Mouse (Mus musculus) T-helper 1 cell (primary cell): ENCODE data around the gene Slc4a10.

Source experiments
- in situ Hi-C: fragments of 300-600 bp; cut with MboI, MseI; formaldehyde crosslinking; loops from one replicate; pipeline ENCODE4 v1.15.1; 2025; ENCODE audit warnings: high pct_unique_total_duplicates

The Slc4a10 gene

DNA sequence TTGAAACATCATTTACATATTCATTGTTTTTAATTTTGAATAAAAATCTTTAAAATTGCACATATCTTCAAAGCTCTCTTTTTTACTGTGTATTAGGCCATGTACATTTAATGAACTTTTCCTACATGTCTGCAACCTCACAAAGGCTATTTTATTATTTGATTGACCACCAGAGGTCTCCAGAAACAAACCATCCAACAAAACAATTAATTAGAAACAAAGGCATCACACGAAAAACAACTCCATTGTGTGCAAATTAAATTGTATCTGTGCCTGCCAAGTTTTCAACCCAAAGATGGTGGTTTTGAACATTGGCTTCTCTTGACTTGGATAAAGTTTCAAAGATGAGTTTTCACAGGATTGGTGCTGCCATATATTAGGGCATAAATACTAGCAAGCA is 300.5 kb downstream of the Slc4a10 start:
- in situ Hi-C loops: no loop called here

DNA sequence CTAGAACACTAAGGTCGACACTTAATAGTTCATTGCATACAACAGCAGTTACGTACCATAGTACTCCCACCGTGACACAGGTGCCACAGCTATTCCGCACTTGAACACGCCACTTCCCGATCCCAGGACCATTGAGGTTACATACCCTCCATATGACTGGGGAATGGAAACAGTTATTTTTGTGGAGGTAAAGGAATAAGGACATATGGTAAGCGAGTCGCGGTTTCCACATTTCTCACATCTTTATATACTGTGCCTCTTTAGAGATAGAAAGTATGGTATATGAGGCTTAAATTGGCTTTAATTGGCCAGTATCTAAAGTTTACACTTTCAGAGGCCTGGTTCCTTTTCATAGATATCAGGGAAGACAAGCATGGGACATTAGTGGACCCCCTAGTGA is 301.5 kb downstream of the Slc4a10 start:
- in situ Hi-C loops: no loop called here

DNA sequence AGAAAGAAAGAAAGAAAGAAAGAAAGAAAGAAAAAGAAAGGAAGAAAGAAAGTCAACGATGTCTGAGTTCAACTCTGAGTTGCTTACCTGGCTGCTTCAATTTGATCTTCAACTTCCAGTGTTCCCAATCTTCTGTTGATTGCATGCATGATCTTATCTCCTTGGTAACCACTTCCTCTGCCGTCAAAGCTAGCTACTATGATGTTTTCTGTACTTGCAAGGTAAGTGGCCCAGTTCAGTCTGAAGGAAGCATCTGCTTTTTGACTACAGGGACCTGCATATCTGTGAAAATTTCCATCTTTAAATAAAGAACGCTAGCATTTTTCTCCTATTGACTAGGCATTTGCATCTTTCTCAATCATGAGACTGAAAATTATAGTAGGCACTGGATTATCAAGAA is 305.8 kb downstream of the Slc4a10 start:
- in situ Hi-C loops: no loop called here

DNA sequence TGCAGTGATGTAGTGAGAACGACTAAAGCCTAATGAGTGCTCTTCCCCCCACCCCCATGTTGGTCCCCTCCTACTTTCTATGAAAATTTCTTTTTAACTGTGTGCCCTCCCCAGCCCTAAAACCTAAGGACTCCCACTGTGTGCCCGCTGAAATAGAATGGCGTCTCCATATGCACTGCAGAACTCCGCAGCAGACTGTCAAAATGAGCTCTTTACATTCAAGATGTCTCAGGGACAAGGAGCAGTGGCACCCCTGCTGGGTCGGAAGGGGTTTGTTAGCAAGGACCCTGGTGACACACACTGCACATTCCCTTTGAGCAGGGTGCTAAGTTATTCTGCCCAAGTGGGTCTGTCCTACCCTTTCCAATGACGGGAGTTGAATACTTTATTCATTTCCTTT is 309.5 kb downstream of the Slc4a10 start:
- in situ Hi-C loops: no loop called here

DNA sequence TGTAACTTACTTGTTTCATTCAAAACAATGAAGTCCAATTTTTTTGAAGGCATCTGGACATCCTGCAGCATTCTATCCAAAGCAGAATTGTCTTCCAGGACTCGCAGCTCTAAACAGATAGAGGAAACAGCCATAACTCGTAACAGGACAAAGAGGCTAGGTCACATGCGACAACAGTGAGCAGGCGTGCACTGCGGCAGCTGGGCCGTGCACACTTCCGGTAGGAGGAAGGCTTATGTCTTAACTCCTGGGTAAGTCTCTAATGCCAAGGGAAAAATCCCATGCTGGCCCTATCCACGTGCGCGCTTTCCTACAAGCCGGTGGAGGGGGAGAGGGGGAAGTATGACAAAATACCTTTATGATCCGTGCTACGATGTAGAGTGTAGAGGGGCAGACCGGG is 310.3 kb downstream of the Slc4a10 start:
- in situ Hi-C loops: no loop called here

DNA sequence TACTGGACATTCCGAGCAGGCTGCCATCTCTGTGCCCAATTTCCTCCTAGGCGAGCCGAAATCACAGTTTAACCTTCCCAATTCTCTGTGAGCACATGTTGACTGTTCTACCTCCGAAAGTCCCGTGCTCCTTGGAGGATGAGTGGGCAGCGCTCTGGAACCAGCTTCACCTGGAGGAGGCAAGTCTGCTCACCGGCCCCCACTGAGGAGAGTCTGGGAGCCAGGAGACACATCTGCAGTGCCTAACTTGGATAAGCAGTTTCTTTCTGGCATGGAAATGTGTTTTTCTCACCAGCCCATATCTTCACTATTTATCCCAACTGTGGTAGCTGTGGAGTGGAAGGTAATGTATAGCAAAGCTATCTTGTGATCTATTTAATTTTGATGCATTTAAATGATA is 311.0 kb downstream of the Slc4a10 start:
- in situ Hi-C loops: no loop called here

DNA sequence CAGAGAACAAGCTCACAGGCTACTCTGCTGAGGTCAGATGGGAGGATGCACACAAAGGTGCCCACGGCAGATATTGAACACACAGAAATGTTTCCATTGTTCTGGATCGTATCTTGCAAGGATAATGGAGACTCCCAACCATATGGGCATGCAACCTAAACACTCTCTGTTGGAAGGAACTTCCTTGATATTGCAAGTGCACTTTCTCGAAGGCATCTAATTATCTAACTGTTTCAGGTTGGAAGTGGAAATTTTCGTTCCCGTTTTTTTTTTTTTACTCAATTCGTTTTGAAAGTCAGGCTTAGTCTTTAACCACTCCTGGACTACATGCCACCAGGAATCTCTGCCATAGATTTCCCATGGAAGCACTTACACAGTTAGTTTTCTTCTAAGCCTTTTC is 314.6 kb downstream of the Slc4a10 start:
- in situ Hi-C loops: no loop called here

DNA sequence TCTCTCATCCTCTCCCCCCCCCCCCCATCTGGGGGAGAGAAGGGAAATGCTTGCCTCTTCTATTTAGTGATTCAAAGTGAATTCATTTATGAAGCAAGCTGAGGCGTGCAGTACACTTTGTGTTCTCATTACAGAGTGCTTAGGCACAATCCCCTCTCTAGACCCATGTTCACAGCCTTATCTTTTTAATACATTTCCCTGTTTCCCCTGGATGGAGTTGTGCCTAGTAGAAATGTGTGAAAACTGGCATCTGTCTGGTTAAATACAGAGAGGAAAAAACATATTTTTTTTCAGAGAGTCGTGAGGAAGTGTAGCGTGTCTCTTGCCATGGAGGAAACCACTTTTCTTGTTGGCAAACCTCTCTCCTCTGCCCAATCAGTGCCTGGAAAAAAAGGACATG is 315.3 kb downstream of the Slc4a10 start:
- in situ Hi-C loops: no loop called here

DNA sequence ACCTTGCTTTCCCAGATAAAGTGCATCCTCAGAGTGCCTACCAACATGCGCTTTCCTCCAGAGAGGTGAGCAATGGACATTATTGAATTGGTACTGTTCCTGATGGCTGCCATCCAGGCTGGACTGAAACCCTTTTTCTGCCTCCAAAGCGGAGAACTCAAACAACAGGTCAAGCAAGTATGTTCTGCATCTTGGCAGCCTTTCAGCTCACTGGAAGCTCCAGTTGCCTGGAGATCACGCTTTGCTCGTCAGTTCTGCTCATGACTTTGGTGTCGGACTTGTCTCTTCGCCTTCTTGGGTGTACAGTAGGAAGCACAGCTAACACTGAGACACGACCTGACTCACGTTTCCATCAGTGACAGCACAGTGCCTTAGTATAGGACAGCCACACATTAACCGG is 315.9 kb downstream of the Slc4a10 start:
- in situ Hi-C loops: no loop called here

DNA sequence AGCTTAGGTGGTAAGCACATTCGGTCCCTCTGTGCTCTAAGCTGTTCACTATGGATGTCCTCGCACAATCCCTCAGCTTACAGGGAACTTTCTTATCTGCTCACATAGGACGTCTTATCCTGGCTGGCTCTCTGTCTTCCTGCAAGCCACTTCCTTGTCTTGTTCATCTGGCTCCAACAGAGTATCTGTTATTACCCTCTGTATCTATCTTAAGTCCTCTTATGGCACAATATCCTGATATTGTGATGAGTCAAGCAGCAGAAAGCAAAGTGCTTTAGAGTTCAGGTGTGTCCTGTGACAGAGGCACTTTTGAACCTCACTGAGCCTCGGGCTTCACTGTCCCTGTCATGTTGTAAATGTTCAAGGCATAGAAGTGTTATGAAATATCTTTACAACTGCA is 317.3 kb downstream of the Slc4a10 start:
- in situ Hi-C loops: no loop called here

DNA sequence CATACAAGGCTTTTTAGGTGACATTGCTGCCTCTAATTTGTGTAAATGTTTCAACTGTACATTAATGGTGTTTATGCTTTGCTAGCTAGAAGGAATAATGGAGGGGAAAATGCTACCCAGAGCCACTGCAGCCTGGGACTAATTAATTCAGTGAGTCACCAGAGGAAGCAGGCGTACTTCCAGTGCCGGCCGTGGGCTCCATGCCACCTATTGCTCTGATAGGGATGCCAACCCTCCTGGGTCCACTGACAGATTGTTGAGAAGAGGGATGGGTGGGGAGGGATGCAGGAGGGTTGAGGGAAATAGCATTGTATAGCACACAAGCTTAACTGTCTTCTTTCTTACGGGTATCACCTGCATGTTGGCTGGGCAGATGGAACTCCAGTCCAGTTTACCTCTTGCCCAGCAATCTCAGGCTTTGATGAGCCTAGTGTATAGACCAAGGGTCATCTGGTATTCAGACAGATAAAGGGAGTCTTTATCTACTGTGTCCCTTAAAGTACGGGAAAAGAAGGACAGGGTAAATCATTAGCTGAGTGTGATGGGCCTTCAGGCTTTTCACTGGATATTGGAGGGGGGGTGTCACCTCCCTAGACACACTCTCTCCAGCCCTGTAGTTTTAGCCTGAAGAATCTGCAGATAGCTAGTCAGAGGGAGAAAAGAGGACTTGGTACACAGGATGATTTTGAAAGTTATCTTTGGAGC is 322.2 kb downstream of the Slc4a10 start:
- in situ Hi-C loops: no loop called here

DNA sequence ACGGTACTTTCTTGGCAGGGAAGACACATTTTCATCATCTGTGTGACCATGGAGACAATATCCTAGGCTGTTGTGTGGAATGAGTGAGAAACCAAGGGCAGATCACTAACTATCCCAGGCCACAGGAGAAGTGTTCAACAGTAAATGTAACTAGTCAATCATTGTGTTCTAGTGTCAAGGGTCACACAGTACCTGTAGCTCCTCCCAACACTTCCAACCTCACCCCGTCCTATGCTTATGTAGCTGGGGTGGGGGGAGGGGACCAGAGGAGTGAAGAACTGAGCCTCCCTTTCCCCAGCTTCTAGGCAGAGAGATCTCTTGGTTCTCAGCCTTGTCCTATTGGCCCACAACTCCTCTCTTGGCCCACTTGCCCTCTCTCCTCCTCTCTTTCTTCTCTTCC is 323.8 kb downstream of the Slc4a10 start:
- in situ Hi-C loops: no loop called here

DNA sequence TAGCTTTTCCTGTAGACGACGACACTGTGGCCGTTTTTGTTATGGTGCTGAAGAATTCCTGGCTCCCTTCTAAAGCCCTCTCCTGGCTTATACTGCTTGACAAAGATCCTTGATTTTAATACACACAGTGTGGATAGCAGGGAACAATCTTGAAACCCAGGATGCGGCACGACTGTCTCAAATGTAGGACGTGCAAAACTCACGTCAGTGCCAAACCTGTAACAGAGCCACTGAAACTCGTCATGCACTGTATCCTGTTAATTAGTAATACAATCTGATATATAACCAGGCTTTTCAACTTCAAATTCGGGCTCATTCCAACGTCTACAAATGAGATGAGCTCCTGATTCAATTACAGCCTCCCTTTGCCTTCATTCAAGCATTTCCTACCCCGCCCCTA is 327.4 kb downstream of the Slc4a10 start:
- in situ Hi-C loops: no loop called here
